Mouse (Mus musculus) left cerebral cortex, adult 8-10 months (tissue): ENCODE results near the gene Smim27. TPM values are rescaled to one million over a fixed set of nuclear protein-coding genes. Genes with fewer than 3 reads are reported as not detected.

Source experiments
- total RNA-seq, 4 experiments: library from RNA; stranded (reverse); gene quantifications; 2 replicates each; pipeline ENCODE4 v1.2.4; 2022

Gene Smim27
- total RNA-seq, 4 experiments from 2014 or later = 13.2 to 18.9 (median 16.8) TPM

Other genes with a start within 250 kb of the Smim27 start
- gene Aco1, start 126.5 kb upstream of the Smim27 start, total RNA-seq = 10 to 100 TPM; 30.0 to 32.8 (median 31.5) TPM
- gene Ddx58, start 29.8 kb upstream of the Smim27 start, total RNA-seq = 1 to 10 TPM; 4.1 to 6.3 (median 5.5) TPM
- gene Topors, start 271 bp downstream of the Smim27 start, total RNA-seq = 10 to 100 TPM; 16.8 to 22.9 (median 19.7) TPM
- gene Ndufb6, start 9.8 kb downstream of the Smim27 start, total RNA-seq = 100 to 1,000 TPM; 171 to 192 (median 179) TPM
- 10 to 100 TPM; 11.8 to 15.4 (median 14.5) TPM for gene Tmem215, start 202.6 kb downstream of the Smim27 start, total RNA-seq